Mouse (Mus musculus) midbrain, embryonic 10.5 days (tissue): ENCODE data around the gene Dnajb8. TPM values are rescaled to one million over a fixed set of nuclear protein-coding genes. Genes with fewer than 3 reads are reported as not detected.

Experiments
- DNase-seq: peaks from one replicate; pipeline ENCODE4 v3.0.0-alpha.2; 2017; ENCODE audit warnings: low spot score
- H3K27ac ChIP-seq: fragments of 300-500 bp; sonication (generic); replicated peaks from 2 replicates; pipeline ENCODE4 v1.5.1; 2016; ENCODE audit warnings: mild to moderate bottlenecking
- H3K27me3 ChIP-seq: fragments of 300-500 bp; sonication (generic); 2 replicates; pipeline ENCODE4 v1.6.1; 2016; ENCODE audit warnings: low read depth, mild to moderate bottlenecking; ENCODE audit not compliant: poor library complexity, severe bottlenecking
- H3K36me3 ChIP-seq: fragments of 300-500 bp; sonication (generic); 2 replicates; pipeline ENCODE4 v1.6.1; 2016; ENCODE audit warnings: mild to moderate bottlenecking, moderate library complexity
- H3K4me1 ChIP-seq: fragments of 300-500 bp; sonication (generic); 2 replicates; pipeline ENCODE4 v1.6.1; 2016
- H3K4me3 ChIP-seq: fragments of 300-500 bp; sonication (generic); 2 replicates; pipeline ENCODE4 v1.5.1; 2016; ENCODE audit warnings: mild to moderate bottlenecking, moderate library complexity
- H3K9me3 ChIP-seq: fragments of 300-500 bp; sonication (generic); replicated peaks from 2 replicates; pipeline ENCODE4 v1.6.1; 2016; ENCODE audit warnings: mild to moderate bottlenecking
- WGBS: fragments of 180-500 bp; shearing (Covaris S2); methylation state at CpG from one replicate; pipeline ENCODE4 v1.1.7; 2016; 5-methylcytosine and 5-hydroxymethylcytosine counted together
- polyA plus RNA-seq: library from polyadenylated mRNA; unstranded; fragments of >200 nt; fragmentation: Nextera tagmentation; extraction: Ambion mirVana; gene quantifications from 2 replicates; pipeline ENCODE4 v1.2.1, GENCODE M21; 2016

The Dnajb8 gene
- polyA plus RNA-seq, 1 experiment from 2014 or later, result not detected

- DNase-seq, result no peak
- H3K4me3 ChIP-seq, result no peak overlapping the region
- H3K4me1 ChIP-seq, result no peaks in the 10 kb centered on the region
- H3K36me3 ChIP-seq, result peaks cover 3% of the 10 kb centered on the region; the same call in 1 of the 2 replicates
- H3K9me3 ChIP-seq, result no peaks in the 10 kb centered on the region
- 88% methylated on average over 2 of the region's 2 CpGs for WGBS
- H3K27me3 ChIP-seq, result no peaks in the 10 kb centered on the region
- no peak overlapping the region for H3K27ac ChIP-seq
Measured at GRCm38 (mm10) chr6:88278141-88278540, 56.1 kb downstream of the Dnajb8 start.

DNA sequence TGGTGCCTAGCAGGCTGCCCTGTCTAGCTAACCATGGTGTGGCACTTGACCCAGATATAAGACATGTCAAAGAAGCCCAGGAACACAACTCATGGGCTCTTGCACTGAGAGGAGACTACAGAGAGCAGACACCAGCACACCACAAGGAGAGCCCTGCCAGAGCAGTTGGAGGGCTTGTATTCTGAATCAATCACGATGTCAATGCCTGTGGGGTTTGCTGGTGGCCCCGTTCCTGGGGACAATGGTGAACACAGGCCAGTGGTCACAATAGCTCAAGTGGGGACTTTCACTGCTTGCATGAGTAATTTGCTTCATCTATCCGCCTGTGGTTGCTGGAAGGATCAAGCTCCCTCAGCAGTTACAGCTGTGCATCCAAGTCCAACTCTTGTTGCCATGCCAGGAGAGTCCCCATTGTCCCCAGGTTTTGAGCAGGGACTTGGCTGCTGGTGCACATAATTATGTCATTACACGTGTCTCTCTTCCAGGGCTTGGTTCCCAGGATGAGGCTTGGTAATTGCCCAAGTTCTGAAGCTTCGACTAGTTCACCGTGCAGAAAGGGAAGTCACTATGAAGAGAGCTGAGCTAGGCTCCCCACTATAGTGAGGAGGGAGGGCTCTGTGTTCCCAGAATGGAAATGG, 68.2 kb downstream of the Dnajb8 start:
- 85% methylated on average over 6 of the region's 6 CpGs for WGBS
- DNase-seq, result no peak

DNA sequence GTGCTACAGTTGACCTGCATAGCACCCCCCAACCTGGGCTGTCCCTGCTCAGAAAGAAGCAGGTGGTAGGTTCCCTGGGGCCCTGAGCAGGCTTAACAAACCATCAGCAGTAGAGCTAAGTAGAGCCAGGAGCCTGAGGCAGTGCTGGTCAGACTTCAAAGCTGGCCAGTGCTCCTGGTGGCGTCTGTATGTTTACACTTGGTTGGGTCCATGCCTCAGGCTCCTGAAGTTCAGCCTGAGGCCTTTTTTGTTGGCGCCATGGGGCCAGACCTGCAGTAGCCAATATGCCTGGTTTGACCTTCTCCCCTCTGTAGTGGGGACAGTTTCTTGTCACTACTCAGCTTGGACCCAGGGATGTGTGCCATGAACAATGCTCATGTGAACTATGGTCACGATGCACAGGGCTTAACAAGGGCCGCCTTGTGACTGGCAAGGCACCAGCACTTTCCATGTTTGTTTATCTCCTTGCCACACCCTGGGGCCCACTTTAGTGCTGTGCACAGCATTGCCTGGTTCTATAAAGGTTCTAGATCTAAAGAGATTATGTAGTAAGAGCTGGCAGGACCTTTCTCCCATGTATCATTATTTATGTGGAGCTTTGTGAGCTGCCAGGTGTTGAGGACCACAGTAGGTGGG, 70.3 kb downstream of the Dnajb8 start:
- no peaks in the 10 kb centered on the region for H3K4me1 ChIP-seq
- no peaks in the 10 kb centered on the region for H3K27me3 ChIP-seq
- no peak for DNase-seq
- H3K27ac ChIP-seq, result no peak overlapping the region
- H3K4me3 ChIP-seq, result no peak overlapping the region
- no peaks in the 10 kb centered on the region for H3K9me3 ChIP-seq
- 79% methylated on average over 4 of the region's 4 CpGs for WGBS
- peaks cover 14% of the 10 kb centered on the region for H3K36me3 ChIP-seq

More for the DNA sequence above, 68.2 kb downstream of the Dnajb8 start:
- H3K4me1 ChIP-seq, result no peaks in the 10 kb centered on the region
- H3K27ac ChIP-seq, result no peak overlapping the region
- H3K27me3 ChIP-seq, result no peaks in the 10 kb centered on the region
- no peaks in the 10 kb centered on the region for H3K9me3 ChIP-seq
- 0 out of 2 replicates have a peak, but pooled peaks cover 4% of the 10 kb centered on the region for H3K36me3 ChIP-seq
- no peak overlapping the region for H3K4me3 ChIP-seq

DNA sequence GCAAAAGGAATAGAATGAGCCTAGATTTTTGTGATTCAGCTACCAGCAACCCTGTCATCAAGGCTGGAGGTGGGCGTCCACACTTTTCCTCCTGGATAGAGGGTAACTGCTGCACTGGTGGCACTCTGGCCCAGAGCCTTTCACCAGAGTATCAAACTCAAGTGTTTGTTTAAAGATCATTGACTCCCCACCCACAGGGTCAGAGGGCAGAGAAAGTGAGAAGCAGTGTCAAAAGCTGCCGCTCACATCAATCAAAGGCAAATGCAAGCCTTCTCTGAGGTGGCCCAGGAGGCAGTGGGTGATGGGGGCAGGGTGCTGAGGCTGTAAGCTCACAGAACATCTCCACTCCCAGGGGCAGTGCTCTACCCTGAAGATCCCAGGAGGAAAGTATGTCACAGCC, 77.4 kb downstream of the Dnajb8 start:
- no peak overlapping the region for H3K4me3 ChIP-seq
- no peaks in the 10 kb centered on the region for H3K9me3 ChIP-seq
- H3K36me3 ChIP-seq, result peaks cover 15% of the 10 kb centered on the region
- H3K27me3 ChIP-seq, result no peaks in the 10 kb centered on the region; the same call in 1 of the 2 replicates
- DNase-seq, result no peak
- peaks cover 13% of the 10 kb centered on the region for H3K4me1 ChIP-seq
- WGBS, result 40% methylated on average over 2 of the region's 2 CpGs
- no peak overlapping the region for H3K27ac ChIP-seq

DNA sequence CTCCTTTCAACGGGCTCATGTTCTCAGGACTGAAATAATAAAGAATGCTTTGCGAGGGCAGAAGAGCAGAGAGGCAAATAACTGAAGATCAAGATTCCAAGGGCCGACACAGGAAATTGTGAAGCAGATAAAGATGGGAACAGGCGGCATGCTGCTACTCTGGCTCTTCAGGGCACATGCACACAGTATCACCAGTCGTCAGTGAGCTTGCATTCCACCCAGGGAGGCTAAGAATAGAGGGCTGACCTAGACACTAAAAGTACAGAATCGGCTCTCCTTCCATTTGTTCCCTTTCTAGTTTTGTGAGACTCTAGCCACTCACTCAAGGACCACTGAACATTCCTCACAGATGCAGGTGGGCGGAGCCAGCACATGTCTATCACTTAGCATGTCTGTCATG, 79.2 kb downstream of the Dnajb8 start:
- Histone ChIP-seq H3K9me3 (no peaks in the 10 kb centered on the region), H3K27ac (no peak overlapping the region), H3K27me3 (no peaks in the 10 kb centered on the region; the same call in 1 of the 2 replicates), H3K4me3 (no peak overlapping the region), H3K36me3 (peaks cover 15% of the 10 kb centered on the region), H3K4me1 (peaks cover 13% of the 10 kb centered on the region)
- WGBS, result 69% methylated on average over 7 of the region's 7 CpGs
- no peak for DNase-seq

Other genes with a start within 250 kb of the Dnajb8 start
- gene H1fx, start 240.6 kb upstream of the Dnajb8 start, polyA plus RNA-seq, result 20.3 and 22.1 TPM in 2 replicates
- gene Rab7, start 177.0 kb upstream of the Dnajb8 start, polyA plus RNA-seq, result 215 and 225 TPM in 2 replicates
- gene Rpn1, start 137.8 kb upstream of the Dnajb8 start, polyA plus RNA-seq, result 284 and 305 TPM in 2 replicates
- gene Gata2, start 28.4 kb upstream of the Dnajb8 start, polyA plus RNA-seq, result 19.3 and 36.1 TPM in 2 replicates
- 41.8 and 44.3 TPM in 2 replicates for gene Eefsec, start 224.3 kb downstream of the Dnajb8 start, polyA plus RNA-seq
- gene Ruvbl1, start 243.1 kb downstream of the Dnajb8 start, polyA plus RNA-seq, result 180 and 192 TPM in 2 replicates